Mouse (Mus musculus): ENCODE results near the gene Farsa.
"Not testable (repeated sequence)": the region's sequence is repeated elsewhere in the genome, so short reads cannot be mapped to it uniquely, and the experiment has no call there.

DNA sequence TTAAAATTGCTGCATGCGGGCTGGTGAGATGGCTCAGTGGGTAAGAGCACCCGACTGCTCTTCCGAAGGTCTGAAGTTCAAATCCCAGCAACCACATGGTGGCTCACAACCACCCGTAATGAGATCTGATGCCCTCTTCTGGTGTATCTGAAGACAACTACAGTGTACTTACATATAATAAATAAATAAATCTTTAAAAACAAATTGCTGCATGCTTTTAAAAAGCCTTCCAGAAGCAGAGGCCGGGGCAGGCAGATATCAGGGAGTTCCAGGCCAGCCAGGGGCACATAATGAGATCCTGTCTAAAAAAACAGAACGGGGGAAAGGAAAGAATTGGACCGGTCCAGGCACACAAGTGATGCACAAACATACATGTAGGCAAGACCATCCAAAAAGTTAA, 51.2 kb downstream of the Farsa start:
- not testable (repeated sequence) for TF ChIP-seq CTCF, EP300 (IDR thresholded peaks at IDR 0.05; ENCODE audit: low read depth)
